19 mouse cellular contexts compared by ENCODE assay signal in the genomic region with DNA sequence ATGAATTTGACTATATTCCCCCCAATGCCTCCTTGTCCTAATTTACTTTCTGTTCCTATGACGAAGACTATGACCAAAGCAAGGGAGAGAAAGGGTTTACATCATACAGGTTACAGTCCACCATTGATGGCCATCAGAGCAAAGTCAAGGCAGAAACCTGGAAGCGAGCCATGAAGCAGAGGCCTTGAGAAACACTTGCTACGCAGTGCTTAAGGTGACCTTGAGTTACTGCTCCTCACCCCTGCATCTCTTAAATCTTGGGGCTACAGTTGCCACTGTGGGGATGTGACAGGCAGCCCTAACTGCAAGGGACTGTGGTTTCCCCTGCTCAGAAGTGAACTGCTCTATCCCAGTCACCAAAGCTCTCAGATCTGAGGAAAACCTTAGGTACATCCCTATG. TPM values are rescaled to one million over a fixed set of nuclear protein-coding genes. Genes with fewer than 3 reads are reported as not detected.
DNase-seq lines count a peak whose midpoint lies in the region; TF ChIP-seq lines count a peak whose summit lies in the region.
"Had no signal": no experiment of that assay in that cellular context is flagged by ENCODE, and none has a peak within 500 bp of the region (broad histone marks: within the 10 kb centered on the region; RNA-seq: fewer than 3 reads in every experiment).

No protein-coding gene starts in this region.

- DNase-seq in adrenal gland, postnatal 14 days: peak; percentile 35
- DNase-seq in adrenal gland, adult 8-10 months: no peak
- peak; percentile 53 for DNase-seq in 416B (ENCODE audit: low read depth)
- no peak for DNase-seq in gastrocnemius, postnatal 4 days (ENCODE audit: low spot score in 2 of 2)
- DNase-seq: adrenal gland, postnatal 10 days; adrenal gland, postnatal 36 days; cerebellum, adult 11-12 months; cerebellum, adult 2 months; cerebellum, adult 9-10 months; cerebellum, postnatal 10 days; cerebellum, postnatal 25 days had no signal

- no peaks in the 10 kb centered on the region for H3K36me3 ChIP-seq in small intestine, adult 2 months (ENCODE audit: control insufficient read depth, insufficient read depth, low read length)
- H3K36me3 ChIP-seq: embryonic facial prominence, embryonic 10.5 days; embryonic facial prominence, embryonic 12.5 days; forebrain, embryonic 10.5 days; forebrain, embryonic 12.5 days; G1E had no signal

- H3K4me1 ChIP-seq in small intestine, adult 2 months (ENCODE audit: control insufficient read depth, insufficient read depth, insufficient read length, low read length): peaks cover 24% of the 10 kb centered on the region

- 43% methylated on average over 3 of the region's 3 CpGs for WGBS in small intestine, adult 2 months

- H3K27ac ChIP-seq in small intestine, adult 2 months (ENCODE audit: insufficient read depth, low read depth, low read length): 0 out of 2 replicates have a peak overlapping the region, but pooled peaks have one; percentile 11

- no peak overlapping the region for H3K4me3 ChIP-seq in small intestine, adult 2 months (ENCODE audit: low read depth, low read length)
- H3K4me3 ChIP-seq: embryonic facial prominence, embryonic 12.5 days; erythroblast, embryonic 14.5 days; forebrain, embryonic 12.5 days had no signal

- no peak for TF ChIP-seq POLR2A in small intestine, adult 2 months (IDR thresholded peaks at IDR 0.05; ENCODE audit: low read depth, low read length)

- no peaks in the 10 kb centered on the region for H3K27me3 ChIP-seq in small intestine, adult 2 months (ENCODE audit: control insufficient read depth, insufficient read depth, low read length)
- H3K27me3 ChIP-seq: embryonic facial prominence, embryonic 12.5 days; forebrain, embryonic 12.5 days; Patski had no signal

- no peak for TF ChIP-seq CTCF in small intestine, adult 2 months (IDR thresholded peaks at IDR 0.05; ENCODE audit: extremely low read depth, insufficient read length, insufficient replicate concordance, low read depth, low read length)

RNA-seq across cellular contexts. Expression of a gene that starts 15.6 kb away (rescaled TPM):
- 6.6 and 8.4 TPM in 2 replicates for total RNA-seq in adrenal gland, postnatal 14 days (2021)
- 10 to 100 TPM in 1 of 4 experiments, 1 to 10 TPM in 3; 4.3 to 10.2 (median 6.4) TPM for total RNA-seq in adrenal gland, adult 8-10 months (2022)
- 6.4 and 8.2 TPM in 2 replicates for polyA plus RNA-seq in small intestine, adult 2 months (2012; rRNA removed)
- total RNA-seq in gastrocnemius, postnatal 4 days (2021): 10 to 100 TPM; 28.2 to 36.2 TPM
- polyA plus RNA-seq: G1E had no signal

RNA-seq across cellular contexts. Expression of a gene that starts 36.1 kb away (rescaled TPM):
- 188 and 208 TPM in 2 replicates for total RNA-seq in adrenal gland, postnatal 14 days (2021)
- 100 to 1,000 TPM; 619 to 722 (median 665) TPM for total RNA-seq in adrenal gland, adult 8-10 months (2022)
- 157 and 174 TPM in 2 replicates for polyA plus RNA-seq in small intestine, adult 2 months (2012; rRNA removed)
- 10 to 100 TPM; 32.4 to 35.5 TPM for total RNA-seq in gastrocnemius, postnatal 4 days (2021)

RNA-seq across cellular contexts. Expression of a gene that starts 44.7 kb away (rescaled TPM):
- 151 and 187 TPM in 2 replicates for total RNA-seq in adrenal gland, postnatal 14 days (2021)
- total RNA-seq in adrenal gland, adult 8-10 months (2022): 100 to 1,000 TPM; 177 to 189 (median 179) TPM
- 119 and 327 TPM in 2 replicates for polyA plus RNA-seq in small intestine, adult 2 months (2012; rRNA removed)
- 100 to 1,000 TPM in 1 of 2 experiments, 10 to 100 TPM in 1; 90.6 to 107 TPM for total RNA-seq in gastrocnemius, postnatal 4 days (2021)

RNA-seq across cellular contexts. Expression of a gene that starts 56.7 kb away (rescaled TPM):
- 49.6 and 52.3 TPM in 2 replicates for total RNA-seq in adrenal gland, postnatal 14 days (2021)
- total RNA-seq in adrenal gland, adult 8-10 months (2022): 10 to 100 TPM; 62.2 to 74.5 (median 65.2) TPM
- polyA plus RNA-seq in small intestine, adult 2 months (2012; rRNA removed): 10.9 and 21.3 TPM in 2 replicates
- total RNA-seq in gastrocnemius, postnatal 4 days (2021): 10 to 100 TPM; 22.4 to 23.9 TPM

Comparison
In these comparisons a context has a peak if more than half of its experiments do, and no peak if none do; other contexts are left out.
1. DNase-seq: peak in adrenal gland, postnatal 14 days (single experiment) and 416B (single experiment); none in adrenal gland, adult 8-10 months (single experiment) and gastrocnemius, postnatal 4 days (0 of 2).